Mouse (Mus musculus): ENCODE results near the gene Vsig8.

Gene Vsig8

DNA sequence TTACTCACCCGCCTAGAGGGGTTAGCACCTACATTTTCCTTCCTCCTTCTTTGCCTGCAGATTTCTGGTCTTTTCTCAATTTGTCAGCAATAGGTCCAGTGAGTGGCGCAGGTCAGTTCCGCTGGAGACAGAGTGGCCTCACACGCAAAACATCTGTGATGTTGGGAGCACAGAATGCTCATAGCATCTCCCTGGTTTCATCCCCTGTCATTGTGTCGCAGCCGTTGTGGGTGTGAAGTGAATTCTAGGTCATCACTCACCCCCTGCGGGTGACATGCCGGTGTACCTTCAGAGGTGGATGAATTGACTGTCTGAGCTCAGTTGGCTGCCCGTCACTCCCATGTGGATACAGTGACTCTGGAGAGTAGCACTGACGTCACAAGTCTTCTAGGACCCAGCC, 55.6 kb downstream of the Vsig8 start:
- ChIA-PET CTCF (interaction anchor here in 1 of 4 experiments (0.5 to 1.2 kb wide), 2 partner anchors 16 to 83 kb away, joined by 3 read pairs; no protein-coding TSS in a partner anchor), POLR2A (no interaction called here)

- ChIA-PET POLR2A (no interaction called here), CTCF (interaction anchor here in 1 of 4 experiments (2.5 kb wide), 1 partner anchor 84 kb away, joined by 9 read pairs; no protein-coding TSS in a partner anchor)
These were observed 57.0 kb downstream of the Vsig8 start for GRCm38 (mm10) chr1:172612745-172613144.

All from embryonic stem cell, embryonic (primary cell).